Mouse (Mus musculus) liver, embryonic 16.5 days (tissue): ENCODE data around the gene Ccdc81. TPM values are rescaled to one million over a fixed set of nuclear protein-coding genes. Genes with fewer than 3 reads are reported as not detected.
A peak's percentile ranks its signal among the peaks of the same experiment; 100 is the strongest.

ENCODE experiments used
- ATAC-seq: fragments of 200-750 bp; cut with Nextera tagmentation; 2 replicates; pipeline ENCODE4 v1.8.0; 2017; ENCODE audit warnings: low read depth, mild to moderate bottlenecking, moderate number of reproducible peaks, moderate library complexity
- H3K27ac ChIP-seq: fragments of 300-500 bp; sonication (generic); 2 replicates; pipeline ENCODE4 v1.5.1; 2014; ENCODE audit warnings: mild to moderate bottlenecking, low read length
- H3K27me3 ChIP-seq: fragments of 300-500 bp; sonication (generic); 2 replicates; pipeline ENCODE4 v1.6.1; 2014; ENCODE audit warnings: low read depth, low read length, mixed read lengths; ENCODE audit not compliant: control insufficient read depth, insufficient read depth
- H3K36me3 ChIP-seq: fragments of 300-500 bp; sonication (generic); 2 replicates; pipeline ENCODE4 v1.6.1; 2014; ENCODE audit warnings: mild to moderate bottlenecking; ENCODE audit not compliant: control insufficient read depth, insufficient read depth
- H3K4me1 ChIP-seq: fragments of 300-500 bp; sonication (generic); 2 replicates; pipeline ENCODE4 v1.6.1; 2014; ENCODE audit warnings: low read depth, low read length, mixed read lengths; ENCODE audit not compliant: control insufficient read depth
- H3K4me2 ChIP-seq: fragments of 300-500 bp; sonication (generic); 2 replicates; pipeline ENCODE4 v1.6.1; 2014; ENCODE audit warnings: low read depth, low read length, mixed read lengths
- H3K4me3 ChIP-seq: fragments of 300-500 bp; sonication (generic); 2 replicates; pipeline ENCODE4 v1.5.1; 2014; ENCODE audit warnings: low read depth, mild to moderate bottlenecking, low read length
- H3K9ac ChIP-seq: fragments of 300-500 bp; sonication (generic); 2 replicates; pipeline ENCODE4 v1.6.1; 2014; ENCODE audit warnings: low read depth, low read length
- H3K9me3 ChIP-seq: fragments of 300-500 bp; sonication (generic); replicated peaks from 2 replicates; pipeline ENCODE4 v1.6.1; 2016; ENCODE audit warnings: low read length; ENCODE audit not compliant: control insufficient read depth
- WGBS: fragments of 180-500 bp; shearing (Covaris S2); extraction: QIAGEN DNeasy Blood & Tissue Kit; methylation state at CpG from one replicate; pipeline ENCODE4 v1.1.7; 2014; ENCODE audit not compliant: insufficient replicate concordance; 5-methylcytosine and 5-hydroxymethylcytosine counted together
- polyA plus RNA-seq: library from polyadenylated mRNA; unstranded; fragments of >200 nt; fragmentation: Nextera tagmentation; extraction: Ambion mirVana; gene quantifications from 2 replicates; pipeline ENCODE4 v1.2.1, GENCODE M21; 2015

The Ccdc81 gene
- polyA plus RNA-seq: not detected in 2 replicates

- Histone ChIP-seq H3K27ac (no peak within 1 kb of the TSS), H3K4me2 (no peak within 1 kb of the TSS), H3K4me3 (no peak within 1 kb of the TSS), H3K4me1 (no peaks in the 10 kb centered on the region), H3K27me3 (no peaks in the 10 kb centered on the region), H3K9ac (no peak within 1 kb of the TSS), H3K36me3 (no peaks in the 10 kb centered on the region), H3K9me3 (no peaks in the 10 kb centered on the region)
- no peak for ATAC-seq
- WGBS: 51% methylated on average over 22 of the region's 22 CpGs
Measured at GRCm38 (mm10) chr7:89903442-89904343, at the start of gene Ccdc81. Gene Ccdc81, minus strand, starts transcription at chr7:89903629.

GRCm38 (mm10) chr7:89949403-89949802, 46.0 kb upstream of the Ccdc81 start:
- no peaks in the 10 kb centered on the region for H3K27me3 ChIP-seq
- H3K9ac ChIP-seq: no peak overlapping the region
- no peaks in the 10 kb centered on the region for H3K9me3 ChIP-seq
- no peak for ATAC-seq
- no peaks in the 10 kb centered on the region for H3K4me1 ChIP-seq
- no peaks in the 10 kb centered on the region for H3K36me3 ChIP-seq
- H3K4me3 ChIP-seq: no peak overlapping the region
- H3K27ac ChIP-seq: no peak overlapping the region
- no peak overlapping the region for H3K4me2 ChIP-seq
- WGBS: 52% methylated on average over 4 of the region's 4 CpGs

GRCm38 (mm10) chr7:89948026-89948425, 44.6 kb upstream of the Ccdc81 start:
- 70% methylated on average over 7 of the region's 7 CpGs for WGBS
- H3K27ac ChIP-seq: no peak overlapping the region
- no peak overlapping the region for H3K4me2 ChIP-seq
- H3K4me3 ChIP-seq: no peak overlapping the region
- no peaks in the 10 kb centered on the region for H3K9me3 ChIP-seq
- no peaks in the 10 kb centered on the region for H3K27me3 ChIP-seq
- H3K9ac ChIP-seq: no peak overlapping the region
- H3K36me3 ChIP-seq: no peaks in the 10 kb centered on the region
- no peak for ATAC-seq
- no peaks in the 10 kb centered on the region for H3K4me1 ChIP-seq

- H3K36me3 ChIP-seq: no peaks in the 10 kb centered on the region
- under 1% methylated on average over 45 of the region's 45 CpGs for whole genome bisulfite sequencing
- peak within 1 kb of the TSS; percentile 96 for H3K4me3 ChIP-seq
- H3K9ac ChIP-seq: peak within 1 kb of the TSS; percentile 86
- no peaks in the 10 kb centered on the region for H3K9me3 ChIP-seq
- peak; percentile 100 for ATAC-seq
- peak within 1 kb of the TSS; percentile 80 for H3K27ac ChIP-seq
- no peaks in the 10 kb centered on the region for H3K27me3 ChIP-seq
- peak within 1 kb of the TSS; percentile 91 for H3K4me2 ChIP-seq
- peaks cover 16% of the 10 kb centered on the region for H3K4me1 ChIP-seq
Measured at GRCm38 (mm10) chr7:89940571-89941463, 37.4 kb upstream of the Ccdc81 start, which contains the start of gene Hikeshi. Gene Hikeshi, minus strand, starts transcription at chr7:89941204.

GRCm38 (mm10) chr7:89939497-89940353, 36.3 kb upstream of the Ccdc81 start:
- H3K9ac ChIP-seq: peak overlapping the region; percentile 26; the same call in 1 of the 2 replicates
- H3K9me3 ChIP-seq: no peaks in the 10 kb centered on the region
- no peak for ATAC-seq
- H3K4me2 ChIP-seq: peak overlapping the region; percentile 91
- peaks cover 1% of the 10 kb centered on the region; the same call in 1 of the 2 replicates for H3K36me3 ChIP-seq
- H3K27me3 ChIP-seq: no peaks in the 10 kb centered on the region
- peak overlapping the region; percentile 96 for H3K4me3 ChIP-seq
- no peak overlapping the region for H3K27ac ChIP-seq
- H3K4me1 ChIP-seq: peaks cover 16% of the 10 kb centered on the region
- 45% methylated on average over 15 of the region's 15 CpGs for WGBS

- H3K9me3 ChIP-seq: no peaks in the 10 kb centered on the region
- no peaks in the 10 kb centered on the region for H3K4me1 ChIP-seq
- 89% methylated on average over 15 of the region's 15 CpGs for WGBS
- H3K4me2 ChIP-seq: no peak overlapping the region
- H3K27me3 ChIP-seq: no peaks in the 10 kb centered on the region
- peaks cover 6% of the 10 kb centered on the region for H3K36me3 ChIP-seq
- H3K4me3 ChIP-seq: no peak overlapping the region
- no peak overlapping the region for H3K27ac ChIP-seq
- ATAC-seq: no peak
- no peak overlapping the region for H3K9ac ChIP-seq
Measured at GRCm38 (mm10) chr7:89923441-89924180, 20.2 kb upstream of the Ccdc81 start.

GRCm38 (mm10) chr7:89917776-89918175, 14.3 kb upstream of the Ccdc81 start:
- peaks cover 2% of the 10 kb centered on the region for H3K36me3 ChIP-seq
- 87% methylated on average over 4 of the region's 4 CpGs for WGBS
- H3K27me3 ChIP-seq: no peaks in the 10 kb centered on the region
- no peak for ATAC-seq
- H3K4me2 ChIP-seq: no peak overlapping the region
- no peak overlapping the region for H3K4me3 ChIP-seq
- no peak overlapping the region for H3K27ac ChIP-seq
- no peaks in the 10 kb centered on the region for H3K4me1 ChIP-seq
- no peak overlapping the region for H3K9ac ChIP-seq
- H3K9me3 ChIP-seq: no peaks in the 10 kb centered on the region

GRCm38 (mm10) chr7:89916711-89917110, 13.3 kb upstream of the Ccdc81 start:
- 86% methylated on average over 5 of the region's 5 CpGs for WGBS

More at GRCm38 (mm10) chr7:89916711-89917110, 13.3 kb upstream of the Ccdc81 start:
- H3K9ac ChIP-seq: no peak overlapping the region
- no peaks in the 10 kb centered on the region for H3K4me1 ChIP-seq
- no peak overlapping the region for H3K4me2 ChIP-seq
- H3K36me3 ChIP-seq: peaks cover 2% of the 10 kb centered on the region
- H3K27me3 ChIP-seq: no peaks in the 10 kb centered on the region
- H3K27ac ChIP-seq: no peak overlapping the region
- H3K4me3 ChIP-seq: no peak overlapping the region
- H3K9me3 ChIP-seq: no peaks in the 10 kb centered on the region
- no peak for ATAC-seq
